In genomic region chr7:126369393-126369792, GRCm38 (mm10) we compare ENCODE assay signal across 11 mouse cellular contexts. TPM values are rescaled to one million over a fixed set of nuclear protein-coding genes. Genes with fewer than 3 reads are reported as not detected.
DNase-seq lines count a peak whose midpoint lies in the region; ATAC-seq and TF ChIP-seq lines count a peak whose summit lies in the region.
"Had no signal": no experiment of that assay in that cellular context is flagged by ENCODE, and none has a peak within 500 bp of the region (broad histone marks: within the 10 kb centered on the region; RNA-seq: fewer than 3 reads in every experiment).

TSS of gene Lat (minus strand) at chr7:126369570.

- H3K27me3 ChIP-seq in intestine, embryonic 14.5 days (replicated peaks; ENCODE audit: control insufficient read depth, insufficient read depth, low read length): no peaks in the 10 kb centered on the region
- H3K27me3 ChIP-seq in intestine, embryonic 16.5 days (replicated peaks; ENCODE audit: control insufficient read depth, insufficient read depth, low read length): no peaks in the 10 kb centered on the region
- no peaks in the 10 kb centered on the region for H3K27me3 ChIP-seq in lung, embryonic 16.5 days (ENCODE audit: control insufficient read depth, insufficient read depth, low read depth, low read length)
- H3K27me3 ChIP-seq in splenic B cell, adult 2 months (ENCODE audit: control insufficient read depth, insufficient read depth, low read length, poor library complexity, severe bottlenecking): no peaks in the 10 kb centered on the region
- H3K27me3 ChIP-seq: midbrain, embryonic 12.5 days; Patski had no signal

- DNase-seq in intestine, embryonic 14.5 days (ENCODE audit: low spot score): no peak
- peak; percentile 76 for DNase-seq in splenic B cell, adult 2 months (ENCODE audit: low read depth, low spot score)
- no peak for DNase-seq in cerebellum, adult 9-10 months
- DNase-seq in cerebellum, postnatal 14 days: no peak
- no peak for DNase-seq in layer of hippocampus, postnatal 14 days (ENCODE audit: low spot score in 2 of 2)
- DNase-seq: kidney, adult 11 months had no signal

- no peak for TF ChIP-seq CTCF in bone marrow, adult 2 months (IDR thresholded peaks at IDR 0.05; ENCODE audit: control insufficient read depth, insufficient read depth, low read length)

- ATAC-seq in intestine, embryonic 14.5 days (replicated peaks; ENCODE audit: low FRiP score, low TSS enrichment, low read depth): 0 out of 2 replicates have a peak, but pooled peaks have one; percentile 13
- no peak for ATAC-seq in intestine, embryonic 16.5 days
- peak; percentile 49; the same call in 1 of the 2 replicates for ATAC-seq in lung, embryonic 16.5 days (ENCODE audit: low read depth)
- ATAC-seq: Patski had no signal

- H3K4me1 ChIP-seq in intestine, embryonic 14.5 days (replicated peaks; ENCODE audit: control insufficient read depth, insufficient read depth, low read length): no peaks in the 10 kb centered on the region
- no peaks in the 10 kb centered on the region for H3K4me1 ChIP-seq in intestine, embryonic 16.5 days (ENCODE audit: control insufficient read depth, insufficient read depth, low read length)
- peaks cover 1% of the 10 kb centered on the region for H3K4me1 ChIP-seq in bone marrow, adult 2 months (ENCODE audit: control insufficient read depth, insufficient read depth, low read length)
- H3K4me1 ChIP-seq in lung, embryonic 16.5 days (replicated peaks; ENCODE audit: control insufficient read depth, insufficient read depth, low read length): no peaks in the 10 kb centered on the region
- H3K4me1 ChIP-seq: midbrain, embryonic 12.5 days had no signal

- H3K27ac ChIP-seq in intestine, embryonic 14.5 days (ENCODE audit: low read depth): no peak within 1 kb of the TSS
- H3K27ac ChIP-seq in intestine, embryonic 16.5 days (ENCODE audit: low read length): no peak within 1 kb of the TSS
- peak within 1 kb of the TSS; percentile 22 for H3K27ac ChIP-seq in bone marrow, adult 2 months (ENCODE audit: control insufficient read depth, insufficient read depth, low read depth, low read length, poor library complexity)
- H3K27ac ChIP-seq in lung, embryonic 16.5 days (ENCODE audit: low read length): no peak within 1 kb of the TSS
- H3K27ac ChIP-seq: midbrain, embryonic 12.5 days had no signal

- TF ChIP-seq POLR2A in bone marrow, adult 2 months (IDR thresholded peaks at IDR 0.05; ENCODE audit: borderline replicate concordance, control insufficient read depth, low read depth, low read length): no peak

- H3K4me3 ChIP-seq in intestine, embryonic 14.5 days (ENCODE audit: low read depth, low read length): no peak within 1 kb of the TSS
- no peak within 1 kb of the TSS for H3K4me3 ChIP-seq in intestine, embryonic 16.5 days (ENCODE audit: low read length)
- H3K4me3 ChIP-seq in bone marrow, adult 2 months (replicated peaks; ENCODE audit: control insufficient read depth, low read depth, low read length): peak within 1 kb of the TSS; percentile 6
- no peak within 1 kb of the TSS for H3K4me3 ChIP-seq in lung, embryonic 16.5 days (ENCODE audit: low read length)
- H3K4me3 ChIP-seq: midbrain, embryonic 12.5 days had no signal

- H3K9ac ChIP-seq in intestine, embryonic 14.5 days (ENCODE audit: low read length): no peak within 1 kb of the TSS
- no peak within 1 kb of the TSS for H3K9ac ChIP-seq in intestine, embryonic 16.5 days (ENCODE audit: low read depth, low read length)
- H3K9ac ChIP-seq in lung, embryonic 16.5 days (ENCODE audit: low read length): no peak within 1 kb of the TSS
- H3K9ac ChIP-seq: midbrain, embryonic 12.5 days had no signal

- peaks cover 45% of the 10 kb centered on the region for H3K36me3 ChIP-seq in intestine, embryonic 14.5 days (ENCODE audit: control insufficient read depth, insufficient read depth, low read length)
- H3K36me3 ChIP-seq in intestine, embryonic 16.5 days (ENCODE audit: control insufficient read depth, insufficient read depth, low read length): peaks cover 10% of the 10 kb centered on the region
- peaks cover 9% of the 10 kb centered on the region; the same call in 1 of the 2 replicates for H3K36me3 ChIP-seq in lung, embryonic 16.5 days (ENCODE audit: control insufficient read depth, insufficient read depth, low read length)
- peaks cover under 1% of the 10 kb centered on the region; the same call in 1 of the 2 replicates for H3K36me3 ChIP-seq in splenic B cell, adult 2 months (ENCODE audit: control insufficient read depth, insufficient read depth, low read length, poor library complexity, severe bottlenecking)

- H3K4me2 ChIP-seq in intestine, embryonic 14.5 days (ENCODE audit: low read length): no peak within 1 kb of the TSS
- no peak within 1 kb of the TSS for H3K4me2 ChIP-seq in intestine, embryonic 16.5 days (ENCODE audit: low read depth, low read length)
- no peak within 1 kb of the TSS for H3K4me2 ChIP-seq in lung, embryonic 16.5 days (ENCODE audit: low read depth, low read length)
- H3K4me2 ChIP-seq: midbrain, embryonic 12.5 days had no signal

- H3K9me3 ChIP-seq in intestine, embryonic 14.5 days (ENCODE audit: control insufficient read depth, low read length): no peaks in the 10 kb centered on the region
- H3K9me3 ChIP-seq in intestine, embryonic 16.5 days (ENCODE audit: control insufficient read depth, low read length): no peaks in the 10 kb centered on the region
- H3K9me3 ChIP-seq in lung, embryonic 16.5 days (ENCODE audit: control insufficient read depth, low read length): no peaks in the 10 kb centered on the region
- H3K9me3 ChIP-seq: midbrain, embryonic 12.5 days had no signal

- WGBS in intestine, embryonic 14.5 days: 76% methylated on average over 13 of the region's 13 CpGs
- 70% methylated on average over 13 of the region's 13 CpGs for WGBS in intestine, embryonic 16.5 days
- 4% methylated on average over 13 of the region's 13 CpGs for WGBS in bone marrow, adult 2 months
- 58% methylated on average over 12 of the region's 13 CpGs for WGBS in lung, embryonic 16.5 days

RNA-seq across cellular contexts. Expression of gene Lat, which starts in this region (rescaled TPM):
- 1.1 and 1.9 TPM in 2 replicates for polyA plus RNA-seq in intestine, embryonic 14.5 days (2014; fragmentation: Nextera tagmentation; extraction: Ambion mirVana)
- polyA plus RNA-seq in intestine, embryonic 16.5 days (2015; fragmentation: Nextera tagmentation; extraction: Ambion mirVana): 0.78 and 1.3 TPM in 2 replicates
- 55.3 and 74.0 TPM in 2 replicates for polyA plus RNA-seq in bone marrow, adult 2 months (2011; ENCODE audit: insufficient read depth, insufficient read length, low replicate concordance, missing spikeins)
- 4.5 and 10.9 TPM in 2 replicates for polyA plus RNA-seq in lung, embryonic 16.5 days (2015; fragmentation: Nextera tagmentation; extraction: Ambion mirVana)
- 1 to 10 TPM in 1 of 2 experiments, under 1 TPM in 1; 0.81 to 1.1 TPM for total RNA-seq in layer of hippocampus, postnatal 14 days (2021)
